Mouse (Mus musculus) layer of hippocampus, adult 9-11 months (tissue): ENCODE data around the gene Esr1.

Experiments
- DNase-seq: peaks from one replicate; pipeline ENCODE4 v3.0.0; 2022

Gene Esr1

DNA sequence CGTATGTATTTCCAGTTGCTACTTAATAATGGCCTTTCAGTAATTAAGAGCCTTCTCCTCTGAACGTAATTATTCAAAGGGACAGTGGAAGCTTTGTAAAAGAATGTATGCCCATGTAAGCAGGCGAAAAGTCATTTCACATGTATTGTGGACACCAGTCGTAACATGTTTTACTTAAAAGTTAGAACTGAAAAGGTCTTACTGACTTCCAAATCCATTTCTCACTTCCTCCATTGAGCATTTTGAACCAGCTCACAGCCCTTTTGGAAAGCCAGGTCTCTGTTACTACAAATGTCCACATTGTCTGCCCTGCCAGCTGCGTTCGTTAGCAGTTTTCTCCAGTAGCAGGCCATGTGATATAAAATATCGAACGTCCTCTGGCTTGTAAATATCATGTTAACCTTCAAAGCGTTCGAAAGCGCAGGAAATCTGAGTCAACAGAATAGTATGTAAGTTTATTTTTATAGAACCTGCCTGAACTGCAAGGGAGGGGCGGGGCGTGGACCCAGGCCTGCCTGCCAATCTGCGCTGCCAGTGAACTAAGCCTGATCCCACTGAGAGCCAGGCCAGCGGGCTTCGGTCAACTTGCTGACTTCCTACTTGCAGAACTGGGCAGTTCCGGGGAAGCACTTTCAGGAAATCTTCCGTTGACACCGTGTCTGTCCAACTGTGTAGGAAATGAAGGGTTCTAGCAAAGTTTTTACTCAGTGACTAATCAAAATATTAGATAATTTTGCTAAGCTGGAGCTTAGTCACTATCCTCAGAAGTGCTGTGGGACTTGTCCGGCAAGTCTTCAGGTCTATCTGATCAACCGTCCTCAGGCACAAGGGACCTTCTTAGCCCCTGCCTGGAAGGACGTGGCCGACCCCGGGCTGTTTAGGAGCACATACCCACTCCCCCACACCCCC lies 9.5 kb downstream of the Esr1 start:
- DNase-seq = no peak

DNA sequence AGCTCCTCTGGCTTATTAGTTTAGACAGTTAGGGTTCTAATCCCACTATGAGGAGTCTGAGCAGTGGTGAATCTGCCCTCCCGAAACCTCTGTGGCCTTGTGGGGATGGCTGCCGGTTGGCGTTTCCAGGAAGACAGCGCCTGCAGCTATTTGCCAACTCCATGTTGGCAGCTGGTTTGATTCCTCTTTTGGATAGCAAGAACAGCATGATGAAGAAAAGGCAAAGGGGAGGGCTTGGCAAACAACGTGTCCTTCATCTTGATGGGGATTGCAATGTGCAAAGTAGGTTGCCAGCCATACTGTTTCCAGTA lies 10.1 kb downstream of the Esr1 start:
- DNase-seq = no peak

DNA sequence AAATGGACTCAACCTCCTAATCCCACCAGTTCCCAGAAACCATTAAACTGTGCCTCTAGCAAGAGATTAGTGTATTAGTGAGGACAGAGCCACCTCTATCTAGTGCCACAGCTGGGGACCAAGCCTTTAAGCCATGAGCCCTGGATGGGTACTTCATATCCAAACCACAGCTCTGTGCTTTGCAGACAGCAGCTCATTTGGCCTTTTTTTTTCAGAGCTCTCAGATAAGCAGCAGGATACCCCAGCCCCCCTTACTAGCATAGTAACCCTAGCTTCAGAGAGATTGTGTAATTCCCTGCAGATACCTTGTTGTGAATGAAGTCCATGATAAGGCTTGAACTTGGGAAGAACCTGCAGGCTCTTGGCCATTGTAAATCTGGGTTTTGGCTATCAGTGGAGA lies 11.9 kb downstream of the Esr1 start:
- DNase-seq = no peak

GRCm38 (mm10) chr10:4624581-4624980 lies 13.2 kb downstream of the Esr1 start:
- DNase-seq = no peak

DNA sequence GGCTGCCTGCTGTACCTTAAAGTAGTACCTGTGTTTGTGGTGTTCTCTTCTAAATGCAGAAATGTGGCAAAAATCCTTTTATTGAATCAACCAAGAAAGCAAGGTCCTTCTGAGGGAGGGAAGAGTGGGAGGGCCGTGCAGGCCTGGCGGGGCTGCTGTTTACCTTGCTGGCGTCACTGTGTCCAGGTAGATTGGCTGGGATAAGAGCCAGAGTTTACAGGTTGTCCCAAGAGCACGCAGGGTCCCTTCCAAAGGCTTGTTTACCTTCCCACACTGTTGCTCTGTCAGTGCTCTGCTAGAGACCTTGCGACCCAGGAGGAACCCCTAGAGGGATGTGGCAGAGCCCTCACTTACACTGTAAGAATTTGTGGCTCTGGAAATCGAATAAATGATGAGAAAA lies 13.9 kb downstream of the Esr1 start:
- no peak for DNase-seq

- no peak for DNase-seq
Measured at GRCm38 (mm10) chr10:4626432-4626831, 15.0 kb downstream of the Esr1 start.

- no peak for DNase-seq
Measured at GRCm38 (mm10) chr10:4626996-4627395, 15.6 kb downstream of the Esr1 start.

- no peak for DNase-seq
Measured at GRCm38 (mm10) chr10:4627415-4627814, 16.0 kb downstream of the Esr1 start.

DNA sequence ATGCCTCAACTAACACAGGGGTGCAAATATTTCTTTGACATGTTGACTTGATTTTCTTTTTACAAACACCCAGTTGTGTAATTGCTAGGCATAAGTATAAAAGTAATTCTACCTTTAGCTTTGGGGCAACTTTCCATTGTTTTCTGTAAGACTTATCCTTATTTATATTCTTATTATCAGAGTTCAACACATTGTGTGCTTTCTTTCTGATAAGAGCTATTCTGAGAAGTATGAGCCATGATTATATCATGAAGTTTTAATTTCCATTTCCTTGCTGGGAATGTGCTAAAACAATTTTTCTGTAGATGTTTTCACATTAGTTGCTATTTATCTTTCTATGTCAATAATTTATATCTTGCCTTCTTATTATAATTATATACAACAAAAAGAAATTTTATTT lies 17.9 kb downstream of the Esr1 start:
- no peak for DNase-seq

- no peak for DNase-seq
Measured at GRCm38 (mm10) chr10:4632211-4632704, 20.9 kb downstream of the Esr1 start.

DNA sequence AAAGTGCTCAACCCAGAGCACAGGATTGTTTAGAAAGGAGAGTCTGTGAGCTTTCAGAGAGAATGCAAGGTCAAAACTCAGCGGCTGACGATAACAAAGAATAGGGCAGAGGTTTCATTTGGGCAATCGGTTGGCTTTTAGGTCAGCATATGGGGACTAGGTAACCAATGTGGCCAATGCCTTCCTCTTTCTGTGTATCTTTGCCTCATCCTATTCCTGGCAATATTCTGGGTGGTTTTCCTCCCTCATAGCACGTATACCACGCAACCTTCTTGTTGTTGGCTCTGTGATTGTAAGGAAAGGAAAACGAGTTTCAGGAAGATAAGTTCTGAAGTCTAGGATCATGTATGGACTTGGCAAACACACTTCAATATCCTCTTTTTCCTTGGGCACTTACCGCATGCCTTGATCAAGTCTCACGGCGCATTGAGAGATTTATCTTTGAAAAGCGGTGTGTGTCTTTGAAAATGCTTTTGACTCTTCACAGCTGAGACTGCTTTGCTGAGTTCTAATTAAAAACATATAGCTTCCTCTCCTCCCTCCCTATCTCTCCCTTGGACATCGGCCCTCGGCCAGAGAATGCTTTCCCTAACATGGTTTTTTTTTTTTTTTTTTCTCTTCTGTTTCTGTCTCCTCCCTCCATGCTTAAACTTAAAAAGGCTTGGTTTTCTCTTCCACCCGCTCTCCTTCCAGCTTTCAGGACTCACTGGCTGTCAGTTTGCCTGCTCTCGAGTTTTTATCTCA lies 22.1 kb downstream of the Esr1 start:
- DNase-seq = no peak

GRCm38 (mm10) chr10:4635740-4636139 lies 24.3 kb downstream of the Esr1 start:
- no peak for DNase-seq

DNA sequence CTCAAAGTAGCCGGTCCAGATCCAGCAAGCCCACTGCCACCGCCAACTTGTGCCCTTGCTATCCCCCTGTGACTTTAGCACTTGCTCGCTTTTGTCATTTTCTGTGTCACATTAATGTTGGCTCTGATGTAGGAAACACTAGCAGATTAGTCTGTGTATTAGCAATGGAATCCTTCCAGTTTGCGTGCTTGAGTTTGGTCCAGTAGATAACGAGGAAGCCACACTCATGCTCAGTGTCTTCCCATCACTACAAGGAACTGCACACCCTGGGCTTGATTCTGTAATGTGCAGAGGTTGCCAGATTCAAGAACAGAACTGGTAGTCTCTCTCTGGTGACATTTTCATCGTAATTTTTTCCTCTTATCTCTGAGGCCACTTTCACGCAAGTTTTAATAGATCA lies 34.7 kb downstream of the Esr1 start:
- no peak for DNase-seq

DNA sequence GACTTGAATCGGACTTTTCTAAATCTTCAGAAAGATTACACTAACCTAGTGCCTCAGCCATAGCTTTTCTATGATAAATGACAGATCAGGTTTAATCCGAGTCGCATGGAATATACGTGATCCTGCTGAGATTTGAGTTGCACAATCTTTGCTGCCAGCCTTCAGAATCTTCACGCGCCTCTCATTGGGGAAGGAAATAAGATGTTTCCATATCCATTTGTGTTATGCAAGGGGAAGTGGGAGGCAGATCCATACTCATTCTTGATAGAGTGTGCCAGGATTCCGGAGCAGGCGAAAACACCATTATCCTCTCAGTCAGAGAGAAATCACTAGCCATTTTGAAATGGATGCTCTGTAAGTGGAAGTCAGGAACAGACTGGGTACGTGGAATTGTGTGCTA lies 35.5 kb downstream of the Esr1 start:
- no peak for DNase-seq

GRCm38 (mm10) chr10:4665380-4665779 lies 54.0 kb downstream of the Esr1 start:
- no peak for DNase-seq

DNA sequence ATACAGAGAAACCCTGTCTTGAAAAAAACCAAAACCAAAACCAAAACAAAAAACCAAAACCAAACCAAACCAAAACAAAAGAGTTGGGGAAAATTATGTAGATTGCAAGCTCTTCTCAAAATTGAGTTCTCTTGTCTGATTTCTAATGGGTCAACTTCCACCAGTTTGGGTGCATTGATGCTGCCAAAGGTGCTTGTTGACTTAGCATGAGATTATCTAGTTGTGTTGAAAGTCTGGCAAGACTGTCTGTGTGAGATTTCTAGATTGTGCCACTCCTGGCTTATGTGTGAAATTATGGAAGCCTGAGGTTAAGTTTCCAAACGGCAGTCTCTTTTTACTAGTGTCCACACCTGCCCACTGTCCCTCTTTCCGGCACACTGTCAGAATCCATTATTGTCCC lies 55.6 kb downstream of the Esr1 start:
- DNase-seq = no peak

DNA sequence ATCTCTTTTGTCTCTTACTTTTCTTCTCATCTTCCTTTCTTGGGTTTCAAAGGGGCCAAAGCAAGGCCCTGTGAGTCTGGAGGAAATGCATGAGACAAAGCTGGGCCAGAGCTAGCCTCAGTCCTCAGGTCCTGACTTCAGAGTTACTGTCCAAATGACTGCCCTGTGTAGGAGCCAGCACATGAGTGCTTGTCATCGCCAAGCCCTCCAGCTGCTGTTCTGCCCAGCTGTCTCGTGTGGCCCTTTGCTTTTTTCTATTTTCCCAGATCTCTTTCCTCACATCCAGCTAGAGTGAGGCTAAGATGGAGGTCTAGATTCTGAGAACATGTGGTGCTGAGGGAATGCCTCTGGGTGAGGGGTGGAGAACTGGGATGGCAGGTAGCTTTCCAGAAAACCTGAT lies 58.7 kb downstream of the Esr1 start:
- DNase-seq = no peak

DNA sequence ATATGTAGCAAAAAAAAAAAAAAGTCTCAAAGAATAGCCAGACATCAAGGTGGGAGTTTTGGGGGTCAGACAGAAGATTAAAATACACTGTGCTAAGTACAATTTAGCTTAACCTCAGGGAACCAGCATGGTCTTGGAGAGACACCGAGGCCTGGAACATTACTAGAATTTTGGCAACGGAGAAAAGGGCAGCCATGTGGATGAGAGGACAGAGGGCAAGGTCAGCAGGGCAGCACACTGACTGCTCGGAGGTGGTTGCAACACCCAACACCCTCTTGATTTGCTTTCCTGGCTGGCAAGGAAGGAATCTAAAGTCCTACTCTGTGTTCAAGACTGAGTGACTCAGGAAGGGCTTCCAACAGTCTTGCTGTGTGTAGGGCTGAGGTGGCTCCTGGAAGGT lies 60.5 kb downstream of the Esr1 start:
- DNase-seq = no peak

DNA sequence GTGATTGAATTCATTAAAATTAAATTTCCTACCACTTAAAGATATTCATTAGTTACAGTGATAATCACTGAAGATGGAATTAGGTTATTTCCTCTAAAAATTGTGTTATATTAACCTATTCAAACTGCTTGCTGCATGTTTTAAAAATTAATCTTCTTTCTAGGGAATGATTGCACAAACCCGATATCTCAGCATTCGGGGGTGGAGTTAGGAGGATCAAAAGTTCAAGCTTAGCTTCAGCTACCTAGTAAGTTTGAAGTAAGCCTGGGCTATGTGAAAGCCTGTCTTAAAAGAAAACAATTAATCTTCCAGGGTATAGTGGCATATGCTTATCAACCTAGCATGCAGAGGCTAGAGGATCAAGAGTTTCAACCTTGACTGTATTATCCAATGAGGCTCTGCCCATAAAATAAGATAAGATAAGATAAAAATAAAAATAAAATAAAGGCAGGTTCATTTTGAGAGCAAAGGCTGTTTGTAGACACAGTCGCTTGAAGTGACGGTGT lies 62.0 kb downstream of the Esr1 start:
- DNase-seq = no peak

DNA sequence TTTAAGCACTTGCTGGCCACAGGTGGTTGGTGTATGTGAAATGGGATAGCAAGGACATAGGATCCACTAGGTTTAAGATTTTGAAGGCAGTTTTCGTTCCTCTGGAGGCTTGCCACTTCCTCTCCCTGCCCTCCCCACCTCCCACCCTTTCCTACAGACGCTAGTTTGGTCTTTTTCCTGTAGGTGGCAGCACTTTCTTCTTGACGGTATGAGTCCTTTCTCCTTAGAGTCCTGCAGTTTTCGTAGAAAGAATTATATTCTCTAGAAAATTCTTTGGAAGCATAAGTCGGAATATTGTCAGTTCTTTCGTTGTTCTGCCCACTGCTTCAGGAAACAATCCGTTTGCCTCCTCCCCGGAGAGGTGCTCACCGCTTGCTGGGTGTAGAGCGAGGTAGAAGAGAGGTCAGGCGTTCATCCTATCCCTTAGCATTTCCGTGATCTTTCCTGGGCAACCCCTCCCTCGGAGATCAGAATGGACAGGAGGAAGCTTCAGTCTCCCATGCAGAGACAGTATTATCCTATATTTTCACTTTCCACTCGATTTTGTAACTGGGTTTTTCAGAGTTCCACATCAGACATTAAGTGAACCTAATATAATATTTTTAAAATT lies 63.7 kb downstream of the Esr1 start:
- DNase-seq = peak; percentile 34

- DNase-seq = no peak
Measured at GRCm38 (mm10) chr10:4683106-4683505, 71.7 kb downstream of the Esr1 start.

DNA sequence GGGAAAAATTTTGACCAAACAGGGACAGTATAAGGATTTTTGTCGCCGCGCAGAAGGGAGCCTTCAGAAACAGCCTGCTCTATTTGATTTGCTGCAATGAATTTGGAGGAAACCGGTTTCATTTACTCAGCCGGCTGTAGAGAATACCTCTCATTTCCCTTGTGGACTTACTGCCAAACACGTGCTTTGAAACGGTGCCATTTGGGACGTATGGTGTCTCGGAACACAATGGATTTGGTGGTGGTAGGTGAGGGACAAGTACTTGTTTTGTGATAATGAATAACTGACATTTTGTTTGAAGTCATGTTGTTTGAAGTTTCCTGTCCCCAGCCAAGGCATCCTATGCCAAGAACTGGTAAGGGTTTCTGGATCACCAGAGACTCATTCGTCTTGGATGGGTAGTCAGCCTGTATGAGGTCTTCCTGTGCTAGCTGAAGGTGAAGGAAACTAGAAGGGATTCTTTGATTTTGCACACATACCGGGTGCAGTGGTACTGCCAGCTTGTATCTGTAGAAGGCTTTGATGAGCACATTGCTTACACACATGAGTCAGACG lies 72.4 kb downstream of the Esr1 start:
- DNase-seq = no peak

- no peak for DNase-seq
Measured at GRCm38 (mm10) chr10:4694336-4694865, 83.0 kb downstream of the Esr1 start.
